Mouse (Mus musculus) midbrain, embryonic 16.5 days (tissue): ENCODE data around the gene Hsd17b6. TPM values are rescaled to one million over a fixed set of nuclear protein-coding genes. Genes with fewer than 3 reads are reported as not detected.
A peak's percentile ranks its signal among the peaks of the same experiment; 100 is the strongest.

ENCODE experiments used
- ATAC-seq: fragments of 200-750 bp; cut with Nextera tagmentation; 2 replicates; pipeline ENCODE4 v1.8.0; 2017; ENCODE audit warnings: moderate TSS enrichment
- H3K27ac ChIP-seq: fragments of 300-500 bp; sonication (generic); 2 replicates; pipeline ENCODE4 v1.5.1; 2014; ENCODE audit warnings: mild to moderate bottlenecking, low read length, mixed read lengths
- H3K27me3 ChIP-seq: fragments of 300-500 bp; sonication (generic); 2 replicates; pipeline ENCODE4 v1.6.1; 2014; ENCODE audit warnings: low read depth, low read length, mixed read lengths; ENCODE audit not compliant: control insufficient read depth, insufficient read depth
- H3K36me3 ChIP-seq: fragments of 300-500 bp; sonication (generic); 2 replicates; pipeline ENCODE4 v1.6.1; 2014; ENCODE audit warnings: mild to moderate bottlenecking, low read length, moderate library complexity, mixed read lengths; ENCODE audit not compliant: control insufficient read depth, insufficient read depth
- H3K4me1 ChIP-seq: fragments of 300-500 bp; sonication (generic); 2 replicates; pipeline ENCODE4 v1.6.1; 2014; ENCODE audit warnings: mild to moderate bottlenecking, low read length, mixed read lengths; ENCODE audit not compliant: control insufficient read depth, insufficient read depth
- H3K4me2 ChIP-seq: fragments of 300-500 bp; sonication (generic); 2 replicates; pipeline ENCODE4 v1.6.1; 2014; ENCODE audit warnings: mild to moderate bottlenecking, low read length, mixed read lengths
- H3K4me3 ChIP-seq: fragments of 300-500 bp; sonication (generic); 2 replicates; pipeline ENCODE4 v1.5.1; 2014; ENCODE audit warnings: low read depth, mild to moderate bottlenecking, low read length, moderate library complexity, mixed read lengths
- H3K9ac ChIP-seq: fragments of 300-500 bp; sonication (generic); 2 replicates; pipeline ENCODE4 v1.6.1; 2014; ENCODE audit warnings: low read depth, low read length, mixed read lengths
- H3K9me3 ChIP-seq: fragments of 300-500 bp; sonication (generic); replicated peaks from 2 replicates; pipeline ENCODE4 v1.6.1; 2014; ENCODE audit warnings: mild to moderate bottlenecking, low read length, mixed read lengths; ENCODE audit not compliant: control insufficient read depth, poor library complexity, severe bottlenecking
- WGBS: fragments of 180-500 bp; shearing (Covaris S2); extraction: QIAGEN DNeasy Blood & Tissue Kit; methylation state at CpG from one replicate; pipeline ENCODE4 v1.1.7; 2014; 5-methylcytosine and 5-hydroxymethylcytosine counted together
- polyA plus RNA-seq: library from polyadenylated mRNA; unstranded; fragments of >200 nt; fragmentation: Nextera tagmentation; extraction: Ambion mirVana; gene quantifications from 2 replicates; pipeline ENCODE4 v1.2.1, GENCODE M21; 2015

The Hsd17b6 gene
- polyA plus RNA-seq, 1 experiment from 2014 or later: not detected

DNA sequence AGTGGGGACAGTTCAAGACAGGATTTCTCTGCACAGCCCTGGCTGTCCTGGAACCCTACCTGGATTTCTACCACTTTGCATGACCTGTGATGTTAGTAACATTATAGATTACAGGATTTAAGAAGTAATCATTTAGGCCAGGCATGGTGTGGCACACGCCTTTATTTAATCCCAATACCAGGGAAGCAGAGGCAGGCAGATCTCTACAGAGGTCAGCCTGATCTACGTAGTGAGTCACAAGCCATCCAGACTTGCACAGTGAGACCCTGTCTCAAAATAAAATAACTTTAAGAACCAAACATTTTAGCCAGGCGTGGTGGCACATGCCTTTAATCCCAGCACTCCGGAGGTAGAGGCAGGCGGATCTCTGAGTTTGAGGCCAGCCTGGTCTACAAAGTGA is 14.8 kb upstream of the Hsd17b6 start:
- H3K36me3 ChIP-seq: peaks cover 8% of the 10 kb centered on the region; the same call in 1 of the 2 replicates

DNA sequence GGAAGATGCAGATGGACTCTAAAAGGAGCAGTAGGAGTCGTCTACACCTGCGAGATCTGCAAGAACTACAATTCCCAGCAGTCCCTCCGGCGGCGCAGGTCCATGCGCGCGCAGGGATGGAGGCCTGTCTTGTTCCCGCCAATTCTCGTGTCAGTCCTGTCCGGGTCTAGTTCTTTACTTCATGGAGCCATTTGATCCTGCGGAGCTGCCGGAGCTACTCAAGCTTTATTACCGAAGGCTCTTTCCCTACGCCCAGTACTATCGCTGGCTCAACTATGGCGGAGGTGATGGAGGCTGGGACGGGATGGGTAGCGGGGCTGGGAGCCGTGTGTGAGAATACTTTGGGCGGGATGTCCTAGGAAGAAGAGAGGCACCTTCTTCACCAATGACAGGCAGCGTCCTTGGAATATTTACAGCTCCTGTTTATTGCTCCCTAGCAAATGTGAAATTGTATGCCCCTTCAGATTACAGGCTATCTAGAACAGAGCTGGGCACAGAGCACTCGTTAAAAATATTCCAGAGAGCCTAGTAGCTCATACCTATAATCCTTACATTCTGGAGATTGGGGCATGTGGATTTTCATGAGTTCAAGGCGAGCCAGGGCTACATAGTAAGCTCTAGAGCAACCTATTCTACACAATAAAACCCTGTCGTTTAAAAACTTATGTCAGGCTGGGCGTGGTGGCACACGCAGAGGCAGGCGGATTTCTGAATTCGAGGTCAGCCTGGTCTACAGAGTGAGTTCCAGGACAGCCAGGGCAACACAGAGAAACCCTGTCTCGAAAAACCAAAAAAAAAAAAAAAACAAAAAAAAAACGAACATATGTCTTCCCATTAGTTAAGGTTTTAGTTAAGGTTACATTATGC is 7.9 kb upstream of the Hsd17b6 start, which contains the start of gene Prim1:
Prim1 (plus strand) TSS at position 101 of the 867 bp plus-strand sequence.
- ATAC-seq: peak; percentile 97
- Histone ChIP-seq H3K4me3 (peak within 1 kb of the TSS; percentile 66), H3K27me3 (no peaks in the 10 kb centered on the region), H3K9ac (peak within 1 kb of the TSS; percentile 64), H3K36me3 (no peaks in the 10 kb centered on the region), H3K9me3 (no peaks in the 10 kb centered on the region), H3K4me1 (peaks cover 6% of the 10 kb centered on the region; the same call in 1 of the 2 replicates), H3K4me2 (peak within 1 kb of the TSS; percentile 54), H3K27ac (no peak within 1 kb of the TSS)
- WGBS: 6% methylated on average over 31 of the region's 31 CpGs

More for the DNA sequence above, 14.8 kb upstream of the Hsd17b6 start:
- Histone ChIP-seq H3K27me3 (no peaks in the 10 kb centered on the region), H3K4me1 (no peaks in the 10 kb centered on the region), H3K4me2 (no peak overlapping the region), H3K9ac (no peak overlapping the region), H3K27ac (no peak overlapping the region), H3K9me3 (no peaks in the 10 kb centered on the region), H3K4me3 (no peak overlapping the region)
- no peak for ATAC-seq
- 98% methylated on average over 5 of the region's 5 CpGs for WGBS

DNA sequence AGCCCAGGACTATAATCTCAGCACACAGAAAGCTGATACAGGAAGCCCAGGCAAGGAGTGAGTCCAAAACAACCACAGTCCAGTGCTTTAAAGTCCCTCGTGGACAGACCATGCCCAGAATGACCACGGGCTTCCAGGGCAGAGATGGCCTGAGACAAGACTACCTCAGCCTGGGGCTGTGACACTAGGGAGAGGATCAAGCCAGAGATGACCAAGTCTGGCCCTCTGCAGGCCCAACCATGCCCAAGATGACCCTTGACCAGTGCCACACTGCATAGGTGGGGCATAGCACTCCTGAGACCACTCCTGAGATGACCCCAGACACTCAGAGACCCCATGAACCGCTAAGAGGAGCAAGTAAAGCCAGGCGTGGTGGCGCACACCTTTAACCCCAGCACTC is 2.3 kb upstream of the Hsd17b6 start:
- H3K4me3 ChIP-seq: no peak overlapping the region
- H3K4me2 ChIP-seq: no peak overlapping the region
- no peak overlapping the region for H3K27ac ChIP-seq
- no peaks in the 10 kb centered on the region for H3K27me3 ChIP-seq
- no peak for ATAC-seq
- H3K9ac ChIP-seq: no peak overlapping the region
- no peaks in the 10 kb centered on the region for H3K4me1 ChIP-seq
- H3K36me3 ChIP-seq: no peaks in the 10 kb centered on the region
- WGBS: 82% methylated on average over 5 of the region's 5 CpGs
- no peaks in the 10 kb centered on the region for H3K9me3 ChIP-seq

DNA sequence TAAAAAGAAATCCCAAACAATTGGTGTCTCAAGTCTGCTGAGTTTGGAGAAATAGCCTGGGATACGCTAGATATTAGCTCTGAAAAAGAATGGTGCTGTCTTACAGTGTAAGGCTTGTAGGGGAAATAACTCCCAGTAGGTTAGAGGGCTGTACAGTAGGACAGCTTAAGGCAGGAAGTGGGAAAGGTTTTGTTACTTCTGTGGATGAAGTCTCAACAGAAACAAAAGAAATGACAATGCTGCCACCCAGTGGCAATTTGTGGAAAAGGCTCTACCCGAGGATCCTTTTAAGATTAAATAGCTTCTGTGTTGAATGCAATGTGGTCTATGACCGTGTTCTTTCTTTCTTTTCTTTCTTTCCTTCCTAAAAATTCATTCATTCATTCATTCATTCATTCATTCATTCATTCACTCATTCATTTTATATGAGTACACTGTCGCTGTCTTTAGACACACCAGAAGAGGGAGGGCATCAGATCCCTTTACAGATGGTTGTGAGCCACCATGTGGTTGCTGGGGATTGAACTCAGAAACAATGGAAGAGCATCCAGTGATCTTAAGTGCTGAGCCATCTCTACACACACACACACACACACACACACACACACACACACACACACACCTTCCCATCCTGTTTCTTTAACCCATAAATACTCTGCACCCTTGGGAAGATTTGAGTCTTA is 937 bp upstream of the Hsd17b6 start:
- Histone ChIP-seq H3K36me3 (no peaks in the 10 kb centered on the region), H3K4me3 (no peak overlapping the region), H3K9ac (no peak overlapping the region), H3K4me1 (no peaks in the 10 kb centered on the region), H3K27ac (no peak overlapping the region), H3K9me3 (no peaks in the 10 kb centered on the region), H3K27me3 (no peaks in the 10 kb centered on the region), H3K4me2 (no peak overlapping the region)
- WGBS: 5% methylated on average over 4 of the region's 4 CpGs
- ATAC-seq: peak; percentile 80

DNA sequence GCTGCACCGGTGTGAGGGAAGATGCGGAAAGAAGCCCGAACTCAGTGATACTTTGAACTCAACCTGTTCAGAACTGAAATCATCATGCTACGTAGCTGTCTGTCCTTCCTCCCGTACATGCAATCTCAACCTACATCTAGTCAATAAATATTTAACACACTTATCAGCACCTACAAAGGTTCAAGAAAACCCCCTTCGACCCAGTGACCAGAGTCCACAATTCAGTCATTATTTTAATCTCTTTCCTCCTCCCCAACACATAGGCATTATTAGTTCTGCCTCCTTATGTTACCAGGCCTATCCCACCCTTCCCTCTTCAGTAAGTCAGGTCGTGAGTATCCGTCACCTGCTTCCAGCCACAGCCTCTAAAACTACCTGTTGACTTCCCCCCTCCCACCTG is 1.9 kb downstream of the Hsd17b6 start:
- H3K27ac ChIP-seq: no peak overlapping the region
- ATAC-seq: no peak
- WGBS: 91% methylated on average over 8 of the region's 8 CpGs

DNA sequence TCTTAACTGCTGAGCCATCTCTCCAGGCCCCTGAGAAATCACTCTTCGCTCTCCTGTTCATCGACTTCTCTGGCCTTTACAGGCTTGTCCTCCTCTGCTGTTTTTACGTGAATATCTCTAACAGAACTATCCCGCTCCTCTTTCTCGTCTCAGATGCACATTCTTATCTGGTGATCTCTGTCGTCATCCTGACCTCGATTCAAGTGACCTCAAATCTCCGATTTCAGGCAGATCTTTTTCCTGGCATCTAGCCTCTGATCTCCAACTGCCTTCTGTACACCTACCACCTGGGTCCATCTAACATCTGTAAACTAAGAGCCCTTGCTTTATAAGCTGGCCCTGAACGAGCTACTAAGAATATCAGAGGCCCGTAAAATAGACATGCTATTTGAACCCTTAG is 2.5 kb downstream of the Hsd17b6 start:
- H3K4me1 ChIP-seq: no peaks in the 10 kb centered on the region
- 87% methylated on average over 10 of the region's 10 CpGs for WGBS
- no peaks in the 10 kb centered on the region for H3K36me3 ChIP-seq
- no peak overlapping the region for H3K4me2 ChIP-seq
- no peak for ATAC-seq
- H3K27me3 ChIP-seq: no peaks in the 10 kb centered on the region
- no peak overlapping the region for H3K9ac ChIP-seq
- no peaks in the 10 kb centered on the region for H3K9me3 ChIP-seq
- no peak overlapping the region for H3K4me3 ChIP-seq
- H3K27ac ChIP-seq: no peak overlapping the region

More for the DNA sequence above, 1.9 kb downstream of the Hsd17b6 start:
- no peak overlapping the region for H3K4me2 ChIP-seq
- H3K9ac ChIP-seq: no peak overlapping the region
- no peaks in the 10 kb centered on the region for H3K4me1 ChIP-seq
- H3K27me3 ChIP-seq: no peaks in the 10 kb centered on the region
- H3K9me3 ChIP-seq: no peaks in the 10 kb centered on the region
- H3K36me3 ChIP-seq: no peaks in the 10 kb centered on the region
- no peak overlapping the region for H3K4me3 ChIP-seq

DNA sequence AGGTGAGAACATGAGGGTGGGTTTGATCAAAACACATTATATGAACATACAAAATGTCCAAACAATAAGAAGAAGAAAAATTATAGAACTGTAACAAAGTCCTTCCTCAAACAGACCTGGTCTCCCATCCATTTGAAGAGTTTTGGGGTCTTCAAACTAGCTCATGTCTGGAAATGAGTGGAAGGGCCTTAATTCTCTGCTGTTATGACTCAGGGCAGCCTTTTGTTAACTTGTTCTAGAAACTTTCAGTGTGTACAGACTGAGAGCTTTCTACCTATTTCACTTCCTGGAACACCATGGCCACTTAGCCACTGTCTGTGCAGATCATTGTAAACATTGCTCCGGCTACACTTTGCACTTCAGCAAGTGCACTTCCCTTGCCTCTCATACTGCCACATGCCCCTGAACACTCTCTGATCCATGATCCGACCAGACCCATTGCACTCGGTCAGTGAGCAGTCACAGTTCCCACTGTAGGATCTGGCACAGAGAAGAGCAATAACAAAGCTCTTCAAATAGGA is 4.1 kb downstream of the Hsd17b6 start:
- Histone ChIP-seq H3K4me1 (no peaks in the 10 kb centered on the region), H3K4me3 (no peak overlapping the region), H3K36me3 (no peaks in the 10 kb centered on the region), H3K9me3 (no peaks in the 10 kb centered on the region), H3K9ac (no peak overlapping the region), H3K4me2 (no peak overlapping the region), H3K27me3 (no peaks in the 10 kb centered on the region), H3K27ac (no peak overlapping the region)
- ATAC-seq: no peak
- 77% methylated on average over 3 of the region's 3 CpGs for WGBS

DNA sequence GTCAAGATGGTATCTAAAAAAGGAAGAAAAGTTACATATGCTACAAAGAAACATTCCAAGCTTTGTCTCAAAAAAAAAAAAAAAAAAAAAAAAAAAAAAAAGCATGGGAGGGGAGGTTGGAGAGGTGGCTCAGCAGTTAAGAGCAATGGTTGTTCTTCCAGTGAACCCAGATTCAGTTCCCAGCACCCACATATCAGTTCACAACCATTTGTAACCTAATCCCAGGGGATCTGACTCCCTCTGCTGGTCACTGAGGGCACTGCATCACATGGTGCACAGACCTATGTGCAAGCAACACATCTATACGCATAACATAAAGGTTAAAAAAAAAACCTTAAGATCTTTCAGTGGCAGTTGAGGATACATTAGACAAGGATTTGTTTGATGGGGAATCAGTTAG is 9.2 kb downstream of the Hsd17b6 start:
- Histone ChIP-seq H3K27ac (no peak overlapping the region), H3K9ac (no peak overlapping the region), H3K4me3 (no peak overlapping the region), H3K9me3 (no peaks in the 10 kb centered on the region), H3K36me3 (no peaks in the 10 kb centered on the region), H3K4me2 (no peak overlapping the region), H3K4me1 (no peaks in the 10 kb centered on the region), H3K27me3 (no peaks in the 10 kb centered on the region)
- 97% methylated on average over 1 of the region's 1 CpGs for WGBS
- ATAC-seq: no peak

DNA sequence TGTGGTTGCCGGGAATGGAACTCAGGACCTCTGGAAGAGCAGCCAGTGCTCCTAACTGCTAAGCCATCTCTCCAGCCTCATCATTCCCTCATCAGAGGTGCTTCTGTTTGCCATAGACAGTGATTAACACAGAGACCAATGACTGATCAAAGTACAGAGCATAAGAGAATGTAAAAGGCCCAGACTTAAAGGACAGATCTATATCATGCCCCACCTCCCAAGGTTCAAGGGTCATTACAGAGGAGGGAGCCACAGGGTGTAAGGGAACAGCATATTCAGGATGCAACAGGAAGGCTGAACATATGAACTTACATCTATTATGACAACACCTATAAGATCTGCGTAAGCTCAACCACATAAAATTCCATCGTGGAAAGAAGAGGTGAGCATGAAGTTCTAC is 10.7 kb downstream of the Hsd17b6 start:
- ATAC-seq: no peak
- Histone ChIP-seq H3K36me3 (no peaks in the 10 kb centered on the region), H3K4me1 (no peaks in the 10 kb centered on the region), H3K4me3 (no peak overlapping the region), H3K9ac (no peak overlapping the region), H3K27me3 (no peaks in the 10 kb centered on the region), H3K4me2 (no peak overlapping the region), H3K9me3 (no peaks in the 10 kb centered on the region), H3K27ac (no peak overlapping the region)
- WGBS: 100% methylated on average over 3 of the region's 3 CpGs
